Mouse (Mus musculus) naive thymus-derived CD4-positive, alpha-beta T cell, adult 2 months (primary cell): ENCODE results near the gene Parvb.
"Not testable (repeated sequence)": the region's sequence is repeated elsewhere in the genome, so short reads cannot be mapped to it uniquely, and the experiment has no call there.

Experiments
- DNase-seq: peaks from one replicate; pipeline ENCODE4 v3.0.0-alpha.2; 2011; ENCODE audit warnings: low read depth

Gene Parvb

DNA sequence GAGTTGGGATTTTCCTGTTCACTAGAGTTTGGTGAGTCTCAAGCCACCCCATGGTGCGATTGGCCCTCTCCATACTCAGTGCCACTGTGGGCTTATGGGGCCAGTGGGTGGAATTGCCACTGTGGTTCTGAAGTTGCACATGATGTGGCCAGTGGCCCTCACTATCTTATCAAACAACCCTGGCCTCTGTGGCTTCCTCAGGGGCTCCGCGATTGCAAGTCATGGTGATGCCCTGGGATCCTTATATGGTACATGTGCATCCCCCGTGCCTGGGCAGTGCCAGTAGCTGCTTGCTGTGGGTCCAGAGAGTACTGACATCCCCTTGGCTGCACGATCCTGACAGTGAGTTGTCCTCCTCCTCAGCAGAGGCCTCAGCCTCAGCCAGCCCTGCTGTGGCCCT, 25.0 kb downstream of the Parvb start:
- DNase-seq, result no peak

GRCm38 (mm10) chr15:84258602-84259355, 26.9 kb downstream of the Parvb start:
- no peak for DNase-seq

GRCm38 (mm10) chr15:84260123-84260822, 28.4 kb downstream of the Parvb start:
- DNase-seq, result peak; percentile 77

GRCm38 (mm10) chr15:84262630-84263029, 30.8 kb downstream of the Parvb start:
- DNase-seq, result no peak

- DNase-seq, result no peak
These were observed 31.7 kb downstream of the Parvb start for GRCm38 (mm10) chr15:84263573-84263972.

- DNase-seq, result no peak
These were observed 33.3 kb downstream of the Parvb start for GRCm38 (mm10) chr15:84265141-84265540.

GRCm38 (mm10) chr15:84266290-84266689, 34.4 kb downstream of the Parvb start:
- no peak for DNase-seq

DNA sequence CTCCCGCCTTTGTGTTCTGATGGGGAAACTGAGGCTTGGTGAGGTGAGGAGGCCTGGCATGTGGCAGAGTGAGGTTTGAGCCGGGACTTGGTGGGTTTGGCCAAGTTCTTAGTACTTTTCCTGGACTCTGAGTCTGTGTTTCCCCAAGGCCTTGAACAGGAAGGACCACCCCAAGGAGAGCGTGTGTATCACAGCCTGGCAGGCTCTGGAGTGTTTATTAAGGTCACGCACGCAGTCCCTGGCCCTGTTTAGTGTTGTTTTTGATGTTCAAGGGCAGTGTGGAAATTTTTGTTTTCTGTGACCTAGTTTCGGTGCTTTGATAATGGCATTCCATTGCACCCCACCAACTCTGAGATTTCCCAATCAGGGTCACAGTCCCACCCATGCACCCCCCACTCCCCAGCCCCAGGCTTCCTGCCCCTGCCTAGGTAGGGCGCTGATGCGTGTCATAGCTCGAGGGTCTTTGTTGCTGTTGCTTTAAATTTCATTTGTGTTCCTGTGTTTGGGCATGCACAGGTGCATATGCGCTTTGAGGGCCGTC, 35.9 kb downstream of the Parvb start:
- DNase-seq, result no peak

GRCm38 (mm10) chr15:84269107-84269633, 37.3 kb downstream of the Parvb start:
- DNase-seq, result no peak

GRCm38 (mm10) chr15:84270032-84270431, 38.2 kb downstream of the Parvb start:
- no peak for DNase-seq

DNA sequence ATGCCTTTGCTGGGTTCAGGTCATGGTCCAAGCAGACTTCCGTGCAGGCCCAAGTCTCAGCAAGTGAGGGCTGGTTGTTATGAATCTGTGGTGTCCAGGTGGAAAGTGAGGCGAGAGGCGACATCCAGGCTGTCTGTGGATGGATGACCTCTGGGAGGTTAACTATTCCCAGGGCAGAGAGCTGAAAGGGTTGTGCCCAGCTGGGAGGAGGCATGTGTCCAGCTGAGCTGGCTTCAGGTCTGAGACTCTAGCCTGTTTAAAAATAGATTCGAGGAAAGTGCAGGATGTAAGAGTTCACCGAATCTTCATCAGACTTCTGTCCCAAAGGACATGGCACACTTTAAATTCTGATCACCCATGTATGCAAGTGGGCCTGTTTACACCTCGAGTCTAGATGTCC, 38.6 kb downstream of the Parvb start:
- DNase-seq, result no peak

DNA sequence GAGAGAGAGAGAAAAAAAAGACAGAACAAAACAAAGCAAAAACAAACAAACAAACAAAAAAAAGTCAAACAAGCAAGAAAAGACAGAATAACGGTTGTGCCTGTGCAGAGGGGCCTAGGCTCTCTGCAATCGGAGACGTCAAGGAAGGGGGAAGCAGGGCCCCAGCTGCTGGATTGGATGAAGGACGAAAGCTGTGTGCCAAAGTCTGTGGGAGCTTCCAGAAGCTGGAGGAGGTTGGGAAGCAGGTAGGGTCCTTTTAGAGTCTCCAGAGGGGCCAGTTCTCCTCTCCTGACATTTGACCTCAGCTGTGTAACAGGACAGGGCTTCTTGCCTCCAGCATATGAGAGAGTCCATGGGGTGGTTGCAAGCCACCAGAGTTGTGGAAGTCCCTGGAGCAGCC, 44.2 kb downstream of the Parvb start:
- no peak for DNase-seq

DNA sequence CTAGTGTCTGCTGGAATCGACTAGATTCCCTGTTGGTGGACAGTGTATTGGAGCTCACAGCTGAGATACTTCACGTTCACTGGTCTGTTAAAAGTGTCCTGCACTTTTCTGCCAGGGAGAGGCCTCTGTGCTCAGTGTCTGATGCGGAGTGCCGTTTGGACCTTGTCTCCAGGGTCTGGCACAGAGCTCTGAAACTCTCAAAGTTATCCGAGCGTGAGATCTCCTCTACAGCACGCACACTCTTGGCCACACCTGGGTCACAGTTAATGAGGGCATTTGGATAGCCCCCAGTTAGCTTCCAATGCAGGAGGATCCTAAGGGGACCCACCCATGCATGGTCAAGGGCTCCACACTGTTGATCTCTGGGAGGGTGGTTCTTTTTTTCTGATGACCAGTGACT, 46.2 kb downstream of the Parvb start:
- no peak for DNase-seq

DNA sequence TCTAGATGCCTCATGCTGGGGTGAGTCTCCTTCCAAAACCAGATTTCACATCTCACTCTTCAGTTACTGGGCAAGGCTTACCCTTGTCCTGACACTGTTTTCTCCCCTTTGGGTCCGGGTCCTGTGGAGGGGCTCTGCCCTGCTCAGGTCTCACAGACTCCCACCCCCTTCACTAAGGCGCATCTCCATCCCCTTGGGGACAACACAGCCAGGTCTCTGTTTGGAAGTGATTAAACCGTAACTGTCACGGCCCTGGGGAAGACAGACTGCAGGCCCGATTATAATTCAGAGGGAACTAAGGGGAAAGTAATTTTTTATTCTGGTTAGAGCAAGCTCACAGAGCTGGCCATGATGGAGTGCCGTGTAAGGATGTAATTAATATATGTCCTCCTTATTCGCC, 46.8 kb downstream of the Parvb start:
- DNase-seq, result no peak

- DNase-seq, result no peak
These were observed 48.5 kb downstream of the Parvb start for GRCm38 (mm10) chr15:84280309-84280708.

DNA sequence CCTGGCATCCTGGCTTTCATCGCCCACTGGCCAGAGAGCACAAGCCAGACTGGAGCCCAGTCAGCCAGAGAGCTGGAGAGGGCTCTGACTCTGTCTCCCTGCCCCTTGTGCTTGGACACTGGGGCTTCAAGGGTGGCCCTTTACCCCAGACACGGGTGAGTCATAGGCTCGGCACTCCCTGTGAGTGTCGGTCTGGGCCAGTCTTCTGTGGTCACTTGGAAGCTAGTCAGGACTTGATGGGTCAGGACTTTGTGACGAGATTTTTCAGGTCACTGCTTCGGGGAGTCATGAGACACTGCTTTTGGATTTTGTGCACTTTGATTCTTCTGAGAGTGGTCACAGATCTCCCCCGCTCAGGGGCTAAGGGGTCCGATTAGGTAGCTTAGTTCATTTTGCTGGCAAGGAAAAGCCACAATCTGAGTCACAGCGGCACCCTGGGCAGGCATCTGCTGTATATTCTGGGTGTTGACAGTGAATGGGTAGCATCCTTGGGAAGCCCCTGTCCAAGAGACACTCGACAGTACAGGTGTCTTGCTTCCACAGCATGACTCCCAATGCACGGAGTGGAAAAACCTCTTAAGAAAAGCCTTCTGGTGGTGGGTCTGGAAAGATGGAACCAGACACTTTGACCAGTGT, 49.0 kb downstream of the Parvb start:
- DNase-seq, result no peak

DNA sequence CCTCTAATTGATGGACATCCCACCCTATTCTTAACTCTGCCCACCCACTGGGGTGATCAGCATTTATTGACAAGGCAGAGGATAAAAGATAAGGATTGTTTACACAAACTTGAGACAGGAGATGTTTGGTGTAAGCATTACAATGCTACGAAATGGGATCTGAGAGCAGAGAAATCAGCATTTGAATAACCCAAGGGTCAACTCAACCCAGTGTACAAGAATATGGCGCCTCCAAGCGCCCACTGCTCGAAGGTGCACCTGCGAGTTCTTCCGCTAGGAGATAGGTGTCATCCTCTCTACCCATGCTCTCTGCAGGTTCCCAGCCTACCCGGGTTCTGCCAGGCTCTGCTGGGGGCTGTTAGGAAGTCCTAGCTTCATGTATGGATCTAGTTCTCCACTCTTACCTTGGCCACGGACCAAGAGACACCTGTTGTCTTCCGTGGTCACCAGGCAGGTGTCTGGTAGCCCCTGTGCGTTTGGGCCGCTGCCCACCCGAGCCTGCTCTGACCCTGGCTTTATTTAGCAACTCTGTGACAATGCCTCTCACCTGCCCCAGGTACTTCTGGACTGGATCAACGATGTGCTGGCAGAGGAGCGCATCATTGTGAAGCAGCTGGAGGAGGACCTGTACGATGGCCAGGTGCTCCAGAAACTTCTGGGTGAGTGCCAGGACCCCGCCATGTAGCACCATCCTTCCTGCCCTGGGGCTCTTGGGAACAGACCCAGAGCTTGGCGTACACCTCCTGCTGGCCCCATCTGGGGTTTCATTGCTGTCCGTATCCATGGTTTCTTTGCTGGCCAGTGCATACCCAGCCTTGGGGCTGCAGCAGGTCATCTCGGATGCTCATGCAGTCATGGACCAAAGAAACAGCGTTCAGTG, 50.6 kb downstream of the Parvb start:
- no peak for DNase-seq

GRCm38 (mm10) chr15:84284059-84284458, 52.2 kb downstream of the Parvb start:
- peak; percentile 66 for DNase-seq

DNA sequence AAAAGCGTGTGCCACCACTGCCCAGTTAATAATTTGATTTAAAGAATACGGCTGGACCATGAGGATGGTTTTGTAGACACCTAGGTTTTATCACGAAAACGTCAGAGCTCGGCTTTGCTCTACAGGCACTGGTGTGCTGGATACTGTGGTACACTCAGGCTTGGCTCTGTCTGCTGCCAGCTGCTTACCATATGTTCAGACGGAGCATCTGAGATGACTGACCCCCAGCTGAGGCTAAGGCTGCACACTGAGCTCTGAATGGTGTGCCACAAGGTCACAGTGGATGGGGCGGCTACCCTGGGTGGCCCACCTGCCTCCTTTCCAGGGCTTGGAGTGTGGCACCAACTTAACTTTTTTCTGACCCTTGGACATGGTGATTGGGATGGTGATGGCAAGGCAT, 53.6 kb downstream of the Parvb start:
- DNase-seq, result no peak

- not testable (repeated sequence) for DNase-seq
These were observed 57.1 kb downstream of the Parvb start for GRCm38 (mm10) chr15:84288953-84289352.

GRCm38 (mm10) chr15:84291097-84291496, 59.3 kb downstream of the Parvb start:
- DNase-seq, result no peak

- no peak for DNase-seq
These were observed 61.7 kb downstream of the Parvb start for GRCm38 (mm10) chr15:84293590-84293989.
